Mouse (Mus musculus) 416B (cell line): ENCODE results near the gene Dido1.

Experiments used
- DNase-seq: peaks from one replicate; pipeline ENCODE4 v3.0.0; 2011; ENCODE audit warnings: low read depth

The Dido1 gene

GRCm38 (mm10) chr2:180684031-180684430 is 25.8 kb downstream of the Dido1 start:
- no peak for DNase-seq

- no peak for DNase-seq
These were observed 26.3 kb downstream of the Dido1 start for GRCm38 (mm10) chr2:180683524-180683923.

- no peak for DNase-seq
These were observed 28.6 kb downstream of the Dido1 start for GRCm38 (mm10) chr2:180681225-180681624.

DNA sequence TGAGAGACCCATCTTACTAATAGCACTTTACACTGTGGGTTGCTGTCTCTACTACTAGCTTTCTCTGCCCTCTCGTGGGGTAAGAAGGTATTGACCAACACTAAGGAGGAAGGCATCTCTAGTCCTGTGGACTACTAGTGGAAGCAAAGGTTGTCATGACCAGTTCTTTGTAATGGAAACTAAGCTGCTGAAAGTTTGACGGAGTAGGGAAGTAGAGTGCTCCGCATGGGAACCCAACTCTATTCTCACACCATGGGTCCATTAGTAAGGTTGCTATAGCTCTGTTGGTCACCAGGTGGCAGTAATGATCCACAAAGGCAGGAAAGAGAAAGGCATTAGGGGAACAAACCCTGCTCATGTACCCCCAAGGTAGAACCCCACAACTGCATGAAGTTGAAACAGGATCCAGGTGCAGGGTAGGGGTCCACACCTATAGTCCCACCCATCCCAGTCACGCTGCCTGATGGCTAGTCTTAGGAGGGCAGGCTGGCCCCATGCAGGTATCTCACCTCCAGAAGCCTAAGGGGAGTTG is 31.1 kb downstream of the Dido1 start:
- DNase-seq, result peak; percentile 82

- DNase-seq, result no peak
These were observed 33.1 kb downstream of the Dido1 start for GRCm38 (mm10) chr2:180676706-180677105.

DNA sequence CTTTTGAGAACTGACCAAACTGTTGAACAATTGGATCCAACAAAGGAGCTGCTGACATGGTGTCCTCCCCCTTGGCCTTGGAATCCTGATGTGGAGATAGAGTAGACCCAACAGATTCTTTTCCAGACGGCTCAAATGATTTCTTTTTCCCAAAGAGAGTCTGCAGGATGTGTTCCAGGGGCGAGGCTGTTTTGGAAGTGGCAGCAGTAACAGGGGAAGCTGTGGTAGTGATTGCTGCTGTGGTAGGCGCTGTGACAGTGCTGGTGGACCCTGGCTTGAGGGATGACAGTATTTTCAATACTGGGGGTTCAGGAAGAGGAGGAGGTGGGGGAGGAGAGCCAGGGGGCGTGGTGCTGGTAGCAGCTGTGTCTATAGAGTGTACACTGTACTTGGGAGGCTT is 47.8 kb downstream of the Dido1 start:
- no peak for DNase-seq

DNA sequence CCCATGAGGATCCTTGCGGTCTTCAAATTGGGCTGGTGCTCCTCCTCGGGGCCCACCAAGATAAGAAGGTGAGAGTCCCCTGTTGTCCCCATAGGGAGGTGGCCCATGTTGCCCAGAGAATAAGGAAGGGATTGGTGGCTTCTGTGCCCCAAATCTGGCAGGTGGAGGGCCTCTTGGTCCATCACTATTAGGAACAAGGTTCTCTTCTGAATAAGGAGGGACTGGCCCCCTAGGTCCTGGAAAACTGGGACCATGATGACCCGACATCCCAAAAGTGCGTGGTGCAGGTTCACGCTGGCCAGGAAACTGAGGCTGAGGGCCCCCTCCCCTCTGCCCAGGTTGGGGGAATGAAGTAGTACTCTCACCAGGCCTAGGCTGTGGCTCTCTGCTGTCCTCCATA is 49.3 kb downstream of the Dido1 start:
- DNase-seq, result no peak

DNA sequence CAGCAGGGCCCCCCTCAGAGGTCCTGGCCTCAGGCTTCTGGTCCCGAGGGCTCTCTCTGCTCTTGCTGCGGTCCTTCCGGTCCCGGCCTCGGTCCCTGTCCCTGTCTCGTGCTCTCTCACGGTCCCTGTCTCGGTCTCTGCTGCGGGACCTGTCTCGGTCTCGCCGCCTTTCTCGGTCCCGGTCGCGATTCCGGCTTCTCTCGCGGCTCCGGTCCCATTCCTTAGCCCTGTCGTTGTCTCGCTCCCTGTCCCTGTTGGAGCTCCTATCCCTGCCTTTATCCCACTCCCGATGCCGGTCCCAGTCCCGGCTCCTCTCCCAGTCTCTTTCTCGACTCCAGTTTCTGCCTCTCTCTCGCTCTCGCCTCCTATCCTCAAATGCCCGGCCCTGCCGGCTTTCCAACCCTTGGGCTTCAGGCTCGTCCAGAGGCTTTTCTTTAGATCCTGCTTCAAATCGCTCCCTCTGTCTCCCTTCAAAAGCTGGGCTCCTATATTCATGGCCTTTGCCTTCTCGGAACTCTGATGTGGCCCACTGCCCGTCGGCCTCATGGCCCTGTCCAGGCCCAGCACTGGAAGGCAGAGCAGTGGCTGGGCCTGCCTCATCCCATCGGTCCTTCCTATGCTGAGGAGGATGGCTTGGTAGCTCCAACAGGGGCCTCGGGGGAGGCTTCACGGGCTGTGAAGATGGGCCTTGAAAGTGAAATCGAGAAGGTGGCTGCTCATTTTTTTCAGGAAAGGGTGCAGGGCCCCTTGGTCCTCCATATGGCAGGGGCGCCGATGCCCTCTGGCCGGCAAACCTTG is 50.2 kb downstream of the Dido1 start:
- no peak for DNase-seq

DNA sequence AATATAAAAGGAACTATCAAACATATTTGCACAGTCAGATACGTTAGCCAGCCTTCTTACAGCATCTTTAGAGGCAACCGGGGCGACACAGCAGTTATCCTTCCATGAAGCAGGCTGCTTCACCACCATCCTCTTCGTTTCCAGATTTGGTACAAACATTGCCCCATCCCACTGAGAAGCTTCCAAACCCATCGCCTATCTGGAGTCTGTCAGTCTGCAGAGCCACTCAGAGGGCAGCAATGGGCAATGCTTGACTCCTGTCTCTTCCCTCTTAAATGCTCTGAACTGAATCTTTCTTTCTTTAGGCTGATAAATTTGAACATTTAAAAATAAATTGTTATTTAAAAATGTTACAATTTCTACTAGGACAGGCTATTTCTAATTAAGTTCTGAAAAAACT is 51.4 kb downstream of the Dido1 start:
- DNase-seq, result no peak

GRCm38 (mm10) chr2:180657394-180658013 is 52.3 kb downstream of the Dido1 start:
- DNase-seq, result peak; percentile 87

DNA sequence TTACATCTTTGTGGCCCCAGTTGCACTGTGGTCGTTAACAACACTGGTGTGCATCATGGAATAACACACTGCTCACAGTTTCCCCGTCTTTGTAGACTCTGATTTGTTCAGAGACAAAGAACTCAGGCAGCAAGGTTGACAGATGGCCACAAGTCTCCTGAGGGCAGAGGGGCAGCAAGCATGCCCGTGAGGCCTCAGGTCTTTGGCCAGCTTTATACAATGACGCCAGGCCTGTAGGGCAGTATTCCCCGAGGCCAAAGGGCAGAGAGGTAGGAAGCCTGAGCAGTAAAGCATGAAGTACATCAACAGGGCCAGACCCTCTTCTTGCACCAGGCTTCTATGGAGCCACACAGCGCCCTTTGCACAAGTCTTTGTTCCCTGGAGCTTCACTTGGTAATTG is 54.6 kb downstream of the Dido1 start:
- no peak for DNase-seq

DNA sequence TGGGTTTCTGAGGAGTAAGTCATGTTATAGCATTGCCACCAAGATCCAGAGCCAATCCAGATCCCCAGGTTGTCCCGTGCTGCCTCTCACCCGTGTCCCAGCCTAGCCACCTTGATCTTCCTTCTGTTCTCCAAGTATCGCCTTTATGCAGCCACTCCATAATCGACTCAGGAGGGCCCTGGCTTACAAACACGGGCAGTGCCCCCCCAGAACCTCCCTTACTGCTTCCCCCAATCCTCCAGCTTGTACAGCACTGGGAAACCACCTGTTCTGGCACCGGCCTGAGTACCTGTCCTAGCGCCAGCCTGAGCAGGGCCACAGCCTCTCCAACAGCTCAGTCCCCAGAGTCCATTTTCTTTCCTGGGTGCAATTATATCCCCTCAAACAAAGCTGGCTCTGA is 55.1 kb downstream of the Dido1 start:
- no peak for DNase-seq

DNA sequence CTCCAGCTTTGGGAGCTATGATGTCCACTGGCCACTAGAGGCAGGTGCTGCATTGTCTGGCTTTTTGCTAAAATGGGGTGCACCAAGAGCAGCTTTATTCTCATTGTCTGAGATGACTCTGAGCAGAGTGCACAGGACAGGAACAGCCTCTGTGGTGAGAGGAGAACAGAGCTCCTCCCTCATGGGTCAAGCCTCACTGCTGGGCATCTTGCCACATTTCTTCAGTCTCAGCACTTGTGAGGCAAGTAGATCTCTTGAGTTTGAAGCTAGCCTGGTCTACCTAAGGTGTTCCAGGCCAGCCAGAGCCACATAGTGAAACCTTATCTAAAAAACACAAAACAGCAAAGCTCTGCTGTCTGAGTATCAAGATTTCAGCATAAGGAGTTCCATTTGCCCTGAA is 63.0 kb downstream of the Dido1 start:
- DNase-seq, result peak; percentile 46

- no peak for DNase-seq
These were observed 66.2 kb downstream of the Dido1 start for GRCm38 (mm10) chr2:180643626-180644025.

DNA sequence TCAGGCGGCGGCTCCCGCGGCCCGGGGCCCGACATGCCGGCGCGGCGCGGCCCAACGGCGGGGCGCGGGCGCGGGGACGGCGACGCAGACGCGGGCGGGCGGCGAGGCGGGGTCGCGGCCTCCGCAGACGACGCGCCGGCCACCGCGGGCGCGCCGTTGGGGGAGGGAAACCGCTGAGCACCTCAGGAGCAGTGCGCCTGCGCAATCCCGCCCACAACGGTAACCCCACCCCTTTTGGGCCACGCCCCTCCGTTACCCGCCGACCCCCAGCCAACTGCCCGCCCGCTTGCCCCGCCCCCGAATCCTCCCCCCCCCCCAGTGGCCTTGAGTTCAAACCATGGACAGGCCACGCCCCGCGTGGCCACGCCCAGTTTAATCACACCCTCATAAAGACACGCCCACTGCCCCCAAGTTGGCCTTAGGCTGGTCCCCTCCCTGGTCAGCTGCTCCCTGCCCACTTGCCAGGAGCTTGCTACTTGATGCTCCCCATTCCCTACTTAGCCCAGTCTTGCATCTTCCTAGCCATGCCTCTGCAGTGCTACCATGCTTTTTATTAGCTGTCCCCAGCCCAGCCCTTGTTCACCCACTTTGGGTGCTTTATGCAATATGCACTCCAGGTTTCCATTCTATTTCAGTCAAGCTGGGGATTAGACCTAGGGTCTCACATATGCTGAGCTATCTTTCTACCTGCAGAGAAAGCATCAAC is 67.1 kb downstream of the Dido1 start, which contains the start of gene Tcfl5:
Gene Tcfl5 (minus strand): TSS at position 154 of the 706 bp plus-strand sequence.
- DNase-seq, result no peak

GRCm38 (mm10) chr2:180641576-180642554 is 67.9 kb downstream of the Dido1 start:
- no peak for DNase-seq

DNA sequence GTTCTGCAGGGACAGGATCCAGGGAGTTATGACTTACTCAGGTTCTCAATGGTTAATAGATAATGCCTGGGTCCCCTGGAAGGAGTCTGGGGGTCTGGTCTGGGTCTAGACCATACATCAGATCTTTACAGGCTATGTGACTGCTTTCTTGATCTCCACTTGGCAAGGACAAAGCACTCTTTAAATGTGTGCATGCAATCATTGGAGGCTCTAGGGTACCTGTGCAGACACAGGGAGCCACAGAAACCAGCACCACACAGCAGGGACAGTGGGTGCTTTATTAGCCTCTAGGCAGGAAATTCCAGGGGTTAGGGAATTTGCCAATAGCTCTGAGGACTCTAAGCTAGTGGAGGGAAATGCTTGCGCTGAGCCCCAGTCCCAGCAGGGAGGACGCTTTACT is 97.9 kb downstream of the Dido1 start:
- DNase-seq, result no peak

DNA sequence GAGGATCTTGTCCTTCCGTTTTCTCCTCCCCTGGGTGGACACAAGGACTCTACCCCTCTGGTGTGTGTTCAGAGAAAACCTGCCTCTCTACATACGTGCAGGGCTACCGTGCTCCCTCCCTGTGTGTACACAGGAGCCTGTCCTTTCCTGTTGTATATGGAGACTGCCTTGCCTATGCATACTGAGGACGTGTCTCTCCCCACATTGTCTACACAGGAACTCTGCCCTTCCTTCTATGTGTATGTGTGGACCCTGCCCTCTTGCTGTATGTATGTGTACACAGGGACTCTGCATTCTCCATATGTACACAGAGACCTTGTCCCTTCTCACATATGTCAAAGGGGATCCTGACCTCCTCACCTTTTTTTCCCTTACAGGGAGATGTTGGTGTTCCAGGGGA is 99.5 kb downstream of the Dido1 start:
- DNase-seq, result no peak
